Mouse (Mus musculus) heart, postnatal 4 days (tissue): ENCODE measurements at regions not wholly inside any gene's neighbourhood (a gene's known extent, or its start where the extent isn't known, plus 50 kb on each side); places are given as distances from the start of the nearest gene placed in this dataset.
A peak's percentile ranks its signal among the peaks of the same experiment; 100 is the strongest.

ENCODE experiments used
- DNase-seq: peaks from one replicate; pipeline ENCODE4 v3.0.0; 2021

DNA sequence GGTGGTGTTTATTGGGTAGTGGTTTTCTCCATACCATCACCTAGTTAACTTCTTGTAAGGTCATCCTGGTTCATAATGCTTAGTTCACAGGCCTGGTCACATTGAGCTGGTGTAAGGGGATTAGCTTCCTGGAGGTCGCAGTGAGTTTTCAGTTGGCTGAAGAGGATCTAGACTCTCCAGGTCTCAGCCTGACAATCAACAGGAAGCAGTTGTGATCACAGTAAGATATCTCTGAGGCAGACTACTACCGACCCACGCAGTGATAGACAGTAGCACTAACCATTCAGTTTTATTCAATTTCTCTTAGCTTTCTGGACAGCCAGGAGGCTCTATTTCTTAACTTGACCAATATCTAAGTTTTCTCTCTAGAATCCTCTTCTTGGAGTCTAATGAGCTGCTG lies 108.5 kb upstream of the Prdm1 start:
- DNase-seq = no peak

DNA sequence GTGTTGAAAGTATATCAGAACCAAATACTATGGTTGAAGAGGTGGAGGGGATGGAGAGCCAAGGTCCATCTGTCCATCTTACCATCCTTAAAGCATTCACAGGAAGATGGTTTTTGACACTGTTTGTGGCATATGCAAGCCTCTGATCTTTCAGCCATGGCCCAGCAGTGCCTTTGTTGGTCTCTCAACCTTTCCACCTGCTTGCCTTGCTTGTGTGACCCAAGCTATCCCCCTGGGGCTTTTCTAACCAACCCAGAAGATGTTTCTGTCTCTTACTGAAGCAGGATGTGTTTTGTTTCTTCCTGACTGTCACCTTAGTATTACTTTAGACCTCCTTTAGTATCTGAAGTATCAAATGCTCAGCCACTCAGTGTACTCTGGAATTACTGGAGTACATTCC lies 107.8 kb upstream of the Prdm1 start:
- DNase-seq = no peak

DNA sequence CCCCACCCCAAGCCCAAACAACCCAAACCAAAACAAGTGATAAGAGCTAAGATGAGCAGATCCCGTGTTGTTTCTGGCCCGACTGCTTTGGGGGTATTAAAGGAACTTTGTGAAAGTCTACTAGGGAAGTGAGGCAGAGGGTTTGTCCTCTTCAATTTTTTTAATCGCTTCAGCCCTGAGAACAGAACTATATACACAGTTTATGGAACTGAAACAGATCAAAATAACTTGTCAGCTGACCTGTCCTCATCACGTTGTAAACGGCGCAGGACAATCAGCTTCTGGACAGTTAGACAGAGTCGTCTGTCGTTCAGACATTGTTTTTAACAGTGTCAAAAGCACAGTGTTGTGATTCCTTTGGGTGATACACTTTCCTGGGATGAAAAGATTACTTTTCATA lies 103.3 kb upstream of the Prdm1 start:
- DNase-seq = no peak

DNA sequence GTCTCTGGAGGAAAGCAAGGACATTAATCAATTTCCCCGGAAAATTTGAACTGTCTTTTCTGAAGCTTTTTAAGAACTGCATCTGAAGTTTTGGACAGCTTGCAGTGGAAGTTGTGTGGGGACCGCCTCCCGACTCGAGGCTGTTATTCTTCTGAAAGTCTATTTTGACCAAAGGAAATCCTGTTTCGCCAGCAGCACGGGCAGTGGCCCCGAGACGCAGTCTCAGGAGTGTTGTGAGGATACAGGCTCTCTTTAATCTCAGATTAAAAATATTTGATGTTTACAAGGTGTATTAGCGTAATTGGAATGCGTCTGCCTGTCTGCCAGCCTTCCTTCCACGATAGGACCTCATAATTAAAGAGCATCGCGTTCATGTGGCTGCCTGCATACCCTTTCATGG lies 102.2 kb upstream of the Prdm1 start:
- DNase-seq = peak; percentile 30

DNA sequence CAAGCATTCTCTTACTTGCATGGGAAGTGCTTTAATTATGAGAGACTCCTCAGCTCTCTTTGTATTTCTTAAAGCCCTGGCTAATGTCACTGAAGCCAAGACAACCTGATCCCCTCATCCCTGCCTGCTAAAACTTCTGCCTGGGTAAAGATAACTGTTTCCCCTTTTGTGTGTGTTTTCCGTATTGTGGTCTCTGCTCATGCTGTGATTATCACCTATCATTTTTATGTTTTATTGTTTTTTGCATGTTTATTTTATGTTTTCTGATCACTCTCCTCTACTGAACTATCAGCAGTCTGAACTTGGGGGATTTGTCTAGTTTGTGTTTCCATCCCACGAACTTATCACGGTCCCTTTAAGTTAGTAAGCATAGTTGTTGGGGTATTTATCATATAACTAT lies 100.1 kb upstream of the Prdm1 start:
- DNase-seq = no peak

DNA sequence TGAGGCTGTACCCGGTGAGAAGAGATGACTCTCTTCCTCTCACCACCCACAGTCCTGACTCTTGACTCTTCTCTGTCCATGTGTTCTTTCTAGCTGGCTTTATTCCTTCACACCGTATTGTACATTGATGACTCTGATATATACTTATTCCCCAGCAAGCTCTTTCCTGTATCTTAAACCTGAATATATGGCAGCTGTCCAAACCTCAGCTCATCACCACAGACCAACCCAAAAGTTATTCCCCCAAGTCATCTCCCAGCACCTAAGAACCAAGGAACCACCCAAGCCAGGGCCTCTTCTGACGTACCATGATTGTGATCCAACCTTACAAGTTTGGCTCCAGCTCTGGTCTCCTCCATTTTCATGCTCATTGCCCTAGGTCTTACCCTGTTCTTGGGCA lies 99.1 kb upstream of the Prdm1 start:
- no peak for DNase-seq

DNA sequence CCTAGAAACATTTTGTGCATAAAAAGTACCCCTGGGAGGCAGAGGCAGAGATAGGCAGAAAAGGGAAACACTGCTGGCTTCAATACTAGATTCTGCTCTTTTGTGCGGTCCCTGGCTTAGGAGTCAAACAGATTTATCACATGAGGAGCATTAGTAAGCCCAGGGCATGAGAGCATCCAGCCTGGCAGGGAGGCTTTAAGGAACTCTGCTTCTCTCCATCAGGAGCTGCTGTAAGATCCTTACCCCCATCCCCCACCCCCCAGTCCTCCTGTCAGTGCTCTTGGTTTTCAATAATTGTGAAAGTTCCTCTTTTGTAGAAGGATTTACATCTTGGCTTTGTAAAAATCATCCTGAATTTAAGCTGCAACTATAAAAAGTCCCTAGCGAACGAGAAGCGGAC lies 97.2 kb upstream of the Prdm1 start:
- no peak for DNase-seq

DNA sequence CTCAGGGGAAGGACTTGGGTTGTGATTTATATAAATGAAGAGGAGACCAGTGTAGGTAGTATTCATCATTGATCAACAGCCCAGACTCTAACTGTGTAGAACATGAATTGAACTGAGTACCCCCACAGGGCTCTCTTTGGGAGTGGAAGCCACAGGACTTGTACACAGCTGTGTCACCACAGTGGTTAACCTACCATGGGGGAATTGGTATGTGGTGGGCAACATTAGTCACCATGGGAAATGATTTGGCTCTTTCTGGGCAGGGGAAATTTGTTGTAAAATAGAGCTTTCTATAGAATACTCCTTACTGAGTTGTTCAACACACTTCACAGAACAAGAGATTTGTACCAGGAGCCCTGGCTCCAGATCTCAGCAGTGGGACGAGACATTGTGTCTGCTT lies 87.3 kb upstream of the Prdm1 start:
- DNase-seq = no peak

DNA sequence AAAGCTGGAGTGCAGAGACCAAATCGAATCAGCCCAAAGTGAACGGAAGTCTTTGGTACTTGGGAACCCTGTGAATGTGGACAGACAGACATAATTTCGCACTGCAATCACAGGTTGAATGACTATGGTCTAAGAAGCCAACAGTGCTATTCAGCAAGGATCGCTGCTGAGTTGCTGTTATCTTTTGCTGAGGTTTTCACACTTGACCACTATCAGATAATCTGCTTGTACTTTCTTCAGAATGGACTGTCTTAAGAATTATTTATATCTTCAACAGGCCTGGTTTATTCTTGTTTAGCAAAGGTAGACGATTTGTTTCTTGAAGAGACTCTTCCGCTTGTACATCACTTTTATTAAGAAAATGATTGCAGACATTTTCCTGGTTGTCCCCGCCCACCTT lies 84.3 kb upstream of the Prdm1 start:
- DNase-seq = no peak

DNA sequence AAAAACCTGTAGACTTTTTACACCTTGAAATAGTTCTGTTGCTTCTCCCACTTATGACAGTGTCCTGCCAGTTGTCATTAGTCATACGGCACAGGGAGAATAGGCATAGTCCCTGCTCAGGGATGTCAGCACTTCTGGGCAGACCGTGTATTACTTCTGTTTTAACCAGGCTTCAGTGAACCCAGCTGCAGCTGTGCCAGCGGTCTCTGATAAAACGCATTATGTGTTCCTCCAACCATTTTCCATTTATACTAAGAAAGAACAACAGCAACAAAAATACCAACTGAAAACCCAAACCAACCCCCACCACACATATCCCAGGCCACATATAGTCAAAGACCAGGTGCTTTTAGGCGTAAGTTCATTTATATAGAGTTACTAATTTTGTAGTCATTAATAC lies 83.1 kb upstream of the Prdm1 start:
- DNase-seq = no peak

DNA sequence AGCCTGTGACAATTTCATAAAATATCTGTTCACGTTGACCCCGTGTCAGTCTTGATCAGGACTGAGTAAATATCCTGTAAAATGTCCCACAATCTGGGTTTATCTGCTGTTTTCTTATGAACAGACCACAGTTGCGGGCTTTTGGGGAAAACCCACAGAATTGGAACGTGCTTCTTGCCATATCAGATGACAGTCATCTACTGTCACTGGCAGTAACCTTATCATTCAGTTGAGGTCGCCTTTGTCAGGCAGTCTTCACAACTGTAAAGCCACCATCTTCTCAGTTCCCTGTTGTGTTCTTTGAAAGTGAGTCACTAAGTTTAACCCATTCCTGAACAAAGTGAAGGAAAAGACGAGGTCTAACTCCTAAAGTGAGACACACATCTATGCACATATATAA lies 80.9 kb upstream of the Prdm1 start:
- no peak for DNase-seq

DNA sequence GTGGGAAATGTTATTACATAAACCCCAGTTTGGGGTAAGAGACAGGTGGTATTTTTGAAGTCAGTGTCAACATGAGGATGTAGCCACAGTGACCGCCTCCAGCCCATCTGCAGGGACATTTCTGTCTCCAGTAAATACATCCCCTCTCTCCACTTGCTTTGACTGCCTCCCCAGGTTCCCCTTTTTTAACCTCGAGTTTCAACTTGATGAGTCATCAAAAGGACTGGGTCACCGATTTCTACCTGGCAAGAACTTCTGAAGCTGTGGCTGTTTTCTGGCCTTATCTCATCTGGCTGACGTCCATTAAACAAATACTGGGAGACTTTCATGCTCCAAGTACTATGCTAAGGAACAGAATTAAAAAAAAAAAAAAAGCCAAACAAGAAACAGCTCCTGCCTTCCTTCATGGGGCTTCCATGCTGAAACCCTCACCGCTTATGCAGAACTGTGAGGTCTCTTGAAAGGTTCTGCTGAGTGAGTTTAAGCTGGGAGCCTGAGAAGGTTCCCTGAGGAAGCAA lies 79.1 kb upstream of the Prdm1 start:
- DNase-seq = no peak

DNA sequence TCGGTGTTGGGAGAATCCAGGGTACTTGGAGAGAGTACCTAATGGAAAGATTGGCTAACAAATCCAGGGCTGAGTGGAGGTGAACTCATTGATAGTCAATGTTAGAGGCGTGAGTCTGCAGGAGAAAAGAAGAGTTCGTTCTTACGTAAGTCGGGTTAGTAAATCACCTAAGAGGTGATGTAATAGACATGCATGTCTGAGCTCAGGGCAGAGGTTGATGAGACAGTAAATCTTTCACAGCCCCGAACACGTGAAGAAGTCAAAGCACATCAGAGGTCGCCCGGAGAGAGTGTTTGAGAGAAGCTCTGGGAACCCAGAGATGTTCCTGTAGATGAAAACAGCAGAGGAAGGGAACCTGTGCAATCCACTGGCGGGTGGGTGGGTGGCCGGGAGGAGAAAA lies 76.2 kb upstream of the Prdm1 start:
- DNase-seq = no peak

DNA sequence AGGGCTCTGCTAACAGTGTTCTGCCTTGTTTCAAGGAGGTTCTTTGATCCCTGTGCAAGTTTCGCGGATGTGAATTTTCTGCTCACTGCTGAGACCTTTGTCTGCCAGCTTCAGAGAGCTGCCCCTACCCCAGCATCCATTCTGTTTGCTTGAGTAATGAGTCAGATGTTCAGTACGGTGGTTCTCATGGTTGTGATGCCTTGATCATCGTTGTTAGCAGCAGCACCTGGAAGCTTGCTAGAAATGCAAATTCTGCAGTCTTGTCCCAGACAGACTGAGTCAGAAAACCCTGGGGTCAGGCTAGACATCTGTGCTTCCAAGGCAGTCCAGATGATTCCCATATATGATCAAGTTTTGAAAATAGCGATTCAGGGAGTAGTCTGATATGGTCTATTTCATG lies 75.2 kb upstream of the Prdm1 start:
- no peak for DNase-seq

DNA sequence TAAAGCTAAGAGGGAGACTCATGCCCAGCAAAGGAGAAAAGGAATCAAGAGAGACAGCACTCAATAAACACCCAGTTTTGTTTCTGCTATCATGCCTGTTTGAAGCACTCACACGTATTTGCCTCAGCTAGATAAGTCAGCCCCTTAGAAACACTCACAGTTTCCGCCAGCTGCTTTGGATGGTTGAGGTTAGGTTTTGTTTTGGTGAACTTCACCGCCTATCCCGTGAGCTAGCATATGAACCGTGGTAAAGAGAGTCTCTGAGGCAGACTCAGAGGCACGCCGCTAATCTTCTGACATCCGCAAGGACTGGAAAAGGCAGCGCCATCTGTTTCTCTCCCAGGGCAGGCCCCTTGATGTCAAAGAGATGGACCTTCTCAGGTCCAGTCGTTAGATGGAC lies 73.2 kb upstream of the Prdm1 start:
- no peak for DNase-seq

DNA sequence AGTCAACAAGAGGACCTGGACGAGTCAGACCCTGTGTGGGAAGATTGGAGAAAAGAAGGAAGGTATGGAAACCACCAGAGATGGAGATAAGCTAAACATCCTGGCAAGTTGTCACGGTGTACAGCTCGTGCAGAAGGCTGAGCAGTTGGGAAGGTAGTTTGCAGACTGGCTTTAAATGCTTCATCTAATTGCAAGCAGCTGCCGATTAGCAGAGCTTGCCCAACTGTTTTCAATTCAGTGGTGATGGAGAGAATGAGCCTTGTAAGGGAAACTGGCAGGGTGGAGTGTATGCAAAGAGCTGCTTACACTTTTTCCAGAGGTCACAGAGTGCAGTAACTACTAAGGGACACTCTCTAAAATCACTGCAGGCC lies 71.6 kb upstream of the Prdm1 start:
- no peak for DNase-seq

DNA sequence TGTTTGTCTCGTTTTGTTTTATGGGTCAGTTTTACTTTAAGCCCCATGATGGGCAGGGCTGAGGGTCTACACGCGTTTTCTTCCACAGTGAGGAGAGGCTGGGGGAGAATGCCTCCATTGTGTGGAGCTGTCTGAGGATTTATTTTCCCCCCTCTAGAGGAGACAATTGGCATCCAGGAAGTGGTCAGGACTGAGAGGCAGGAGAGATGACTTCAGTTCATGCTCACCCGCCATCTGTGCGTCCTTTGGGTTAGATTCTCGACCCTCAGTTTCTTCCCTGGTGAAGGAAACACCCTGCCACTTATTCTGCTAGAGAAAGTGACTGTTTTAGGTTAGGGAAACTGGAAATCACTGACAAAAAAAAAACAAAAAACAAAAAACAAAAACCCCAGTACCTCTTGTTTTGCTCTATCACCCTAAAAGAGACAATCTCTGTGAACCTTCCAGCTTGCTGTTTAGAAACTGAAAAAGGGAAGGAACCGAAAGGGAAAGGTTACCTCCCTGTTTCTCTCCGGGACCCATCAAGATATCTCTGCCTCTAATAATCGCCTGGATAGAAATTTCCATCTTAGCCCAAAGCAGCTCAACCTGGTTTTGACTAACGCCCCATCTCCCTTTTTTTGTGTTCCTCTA lies 71.1 kb upstream of the Prdm1 start:
- no peak for DNase-seq

DNA sequence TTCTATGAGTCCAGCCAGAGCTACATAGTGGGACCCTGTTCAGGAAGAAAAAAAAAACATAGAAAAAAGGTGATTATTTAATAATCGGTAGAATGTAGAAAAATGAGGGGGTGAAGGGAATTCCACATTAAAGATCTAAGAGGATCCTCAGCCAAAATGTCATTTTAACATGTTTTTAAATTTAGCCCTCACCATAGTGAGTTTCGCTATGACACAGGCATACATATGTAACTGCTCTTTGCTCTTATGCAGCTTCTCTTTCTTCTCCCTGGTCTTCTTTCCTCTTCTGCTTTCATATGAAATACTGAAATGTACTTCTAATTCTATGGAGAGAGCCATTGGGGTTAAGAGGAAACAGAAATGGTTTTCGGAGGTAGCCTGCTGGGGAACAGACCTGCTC lies 70.3 kb upstream of the Prdm1 start:
- no peak for DNase-seq

DNA sequence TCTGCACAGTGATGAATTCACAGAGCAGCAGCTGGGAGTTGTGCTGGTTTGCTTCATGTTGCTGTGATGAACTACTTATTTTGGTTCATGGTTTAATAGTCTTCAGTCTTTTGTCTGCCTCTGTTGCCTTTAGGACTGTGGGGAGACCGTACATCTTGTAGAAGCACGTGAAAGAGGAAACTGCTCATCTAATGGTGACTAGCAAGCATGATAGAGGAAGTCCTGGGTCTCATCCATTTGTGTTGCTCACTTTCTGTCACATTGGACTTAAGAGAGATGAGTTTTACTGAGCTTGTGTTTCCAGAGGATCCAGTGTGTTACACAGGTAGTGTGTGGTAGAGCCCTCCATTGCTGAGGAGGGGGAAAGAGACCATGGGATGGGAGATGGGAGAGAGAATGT lies 67.6 kb upstream of the Prdm1 start:
- DNase-seq = no peak

DNA sequence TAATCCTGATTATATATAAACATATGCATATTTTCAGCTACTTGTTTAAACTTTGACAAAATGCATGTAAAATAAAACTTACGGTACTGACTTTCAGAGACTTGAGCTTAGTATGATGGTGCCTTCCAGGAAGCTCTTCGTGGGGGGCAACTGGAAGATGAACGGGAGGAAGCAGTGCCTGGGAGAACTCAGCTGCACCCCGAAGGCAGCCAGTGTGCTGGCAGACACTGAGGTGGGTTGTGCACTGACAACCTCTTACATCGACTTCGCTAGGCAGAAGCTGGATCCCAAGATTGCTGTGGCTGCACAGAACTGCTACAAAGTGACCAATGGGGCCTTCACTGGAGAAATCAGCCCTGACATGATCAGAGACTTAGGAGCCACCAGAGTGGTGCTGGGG lies 61.5 kb upstream of the Prdm1 start:
- DNase-seq = no peak

DNA sequence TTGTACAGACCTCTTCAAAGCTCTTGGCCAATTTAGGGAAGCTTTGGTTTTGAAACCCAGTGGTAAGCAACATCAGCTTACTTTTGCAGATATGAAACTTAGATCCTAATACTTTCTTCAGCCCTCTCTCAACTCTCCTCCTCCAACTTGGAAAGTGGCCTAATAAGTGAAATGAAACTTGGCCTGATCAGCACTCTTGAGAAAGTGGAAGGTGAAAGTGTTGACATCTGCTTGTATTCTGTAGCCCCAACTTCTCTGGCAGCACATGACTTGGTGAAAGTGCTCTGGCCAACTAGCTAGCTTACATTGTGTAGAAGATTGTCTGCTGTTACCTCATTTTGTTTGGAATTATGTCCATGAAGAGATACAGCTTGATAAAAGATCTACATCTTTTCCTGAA lies 61.1 kb upstream of the Prdm1 start:
- DNase-seq = no peak

DNA sequence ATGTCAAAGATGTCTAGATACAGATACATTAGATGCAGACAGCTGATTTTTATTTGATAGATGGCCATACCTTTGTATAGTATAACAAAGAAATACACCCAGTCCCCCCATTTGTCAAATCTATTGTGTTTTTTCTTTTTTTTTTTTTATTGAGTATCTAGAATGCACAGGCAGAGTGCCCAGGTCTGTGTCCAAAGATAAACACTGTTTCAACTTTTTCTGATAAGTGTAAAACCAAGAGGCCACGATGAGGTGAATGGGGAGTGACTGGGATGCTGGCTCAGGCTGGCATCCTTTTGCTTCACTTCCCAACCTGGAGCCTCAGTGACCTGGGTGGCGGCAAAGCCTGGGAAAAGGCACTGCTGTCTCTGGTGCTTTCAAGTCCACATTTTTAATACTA lies 54.4 kb upstream of the Prdm1 start:
- no peak for DNase-seq
